ENCODE assay signal across 10 mouse cellular contexts in genomic region chr1:132371298-132372081, GRCm38 (mm10). TPM values are rescaled to one million over a fixed set of nuclear protein-coding genes. Genes with fewer than 3 reads are reported as not detected.
DNase-seq lines count a peak whose midpoint lies in the region; ATAC-seq and TF ChIP-seq lines count a peak whose summit lies in the region.
"Had no signal": no experiment of that assay in that cellular context is flagged by ENCODE, and none has a peak within 500 bp of the region (broad histone marks: within the 10 kb centered on the region; RNA-seq: fewer than 3 reads in every experiment).

No protein-coding gene starts in this region.

- H3K27me3 ChIP-seq in G1E (ENCODE audit: insufficient read depth, low read length): no peaks in the 10 kb centered on the region
- no peaks in the 10 kb centered on the region for H3K27me3 ChIP-seq in liver, postnatal 0 days (ENCODE audit: insufficient read depth, low read length)

- ATAC-seq in G1E (ENCODE audit: extremely low read depth, insufficient number of reproducible peaks, low FRiP score, poor library complexity, severe bottlenecking): no peak
- peak; percentile 13; the same call in 1 of the 2 replicates for ATAC-seq in granulocyte monocyte progenitor cell, adult 5-6 weeks (replicated peaks; ENCODE audit: poor library complexity, severe bottlenecking)
- ATAC-seq in liver, postnatal 0 days: no peak
- ATAC-seq: intestine, postnatal 0 days had no signal

- H3K36me3 ChIP-seq in G1E (replicated peaks): peaks cover 70% of the 10 kb centered on the region
- 0 out of 2 replicates have a peak, but pooled peaks cover 14% of the 10 kb centered on the region for H3K36me3 ChIP-seq in liver, postnatal 0 days (replicated peaks; ENCODE audit: insufficient read depth, low read length)

- TF ChIP-seq EP300 in liver, postnatal 0 days (IDR thresholded peaks at IDR 0.05; ENCODE audit: low read depth): no peak

- H3K27ac ChIP-seq in gastrocnemius, adult 2 months: peak overlapping the region; percentile 70
- peak overlapping the region; percentile 70 for H3K27ac ChIP-seq in liver, postnatal 0 days (ENCODE audit: low read depth)

- H3K4me3 ChIP-seq in gastrocnemius, adult 2 months: no peak overlapping the region
- H3K4me3 ChIP-seq in G1E (ENCODE audit: low read depth, low read length): peak overlapping the region; percentile 3; the same call in 1 of the 2 replicates
- no peak overlapping the region for H3K4me3 ChIP-seq in liver, postnatal 0 days (ENCODE audit: low read depth, low read length)
- H3K4me3 ChIP-seq: myocyte had no signal

- peak overlapping the region; percentile 24; the same call in 1 of the 2 replicates for H3K4me2 ChIP-seq in liver, postnatal 0 days (ENCODE audit: low read depth, low read length)

- DNase-seq in gastrocnemius, adult 2 months: no peak
- no peak for DNase-seq in gastrocnemius, postnatal 10 days
- no peak for DNase-seq in G1E (ENCODE audit: low spot score)
- no peak for DNase-seq in liver, postnatal 0 days
- no peak for DNase-seq in layer of hippocampus, adult 9-11 months
- no peak for DNase-seq in thymus, postnatal 25 days
- DNase-seq in cerebellum, adult 18-20 months: no peak

- H3K9me3 ChIP-seq in G1E (replicated peaks): no peaks in the 10 kb centered on the region
- no peaks in the 10 kb centered on the region for H3K9me3 ChIP-seq in liver, postnatal 0 days (ENCODE audit: low read length)

- 55% methylated on average over 8 of the region's 8 CpGs for WGBS in liver, postnatal 0 days (ENCODE audit: insufficient replicate concordance)

- H3K4me1 ChIP-seq in G1E (ENCODE audit: insufficient read depth, low read depth, low read length): peaks cover 98% of the 10 kb centered on the region
- peaks cover 65% of the 10 kb centered on the region for H3K4me1 ChIP-seq in liver, postnatal 0 days (ENCODE audit: insufficient read depth)

- intact Hi-C loops in gastrocnemius, adult 2 months (cut with DNase I): no loop called here

- no peak overlapping the region for H3K9ac ChIP-seq in liver, postnatal 0 days (replicated peaks)

- TF ChIP-seq CTCF in gastrocnemius, adult 2 months (IDR thresholded peaks at IDR 0.05): no peak
- no peak for TF ChIP-seq CTCF in G1E (IDR thresholded peaks at IDR 0.05; ENCODE audit: low read depth, low read length)
- no peak for TF ChIP-seq CTCF in liver, postnatal 0 days (IDR thresholded peaks at IDR 0.05; ENCODE audit: low read depth)

RNA-seq across cellular contexts. Expression of gene Tmcc2, which starts 19.6 kb away (rescaled TPM):
- total RNA-seq in gastrocnemius, adult 2 months (2021): 10 to 100 TPM; 29.4 to 40.8 TPM
- total RNA-seq in gastrocnemius, postnatal 10 days (2021): 10 to 100 TPM; 24.8 to 30.7 TPM
- total RNA-seq in G1E (2014; fragmentation: Nextera tagmentation): 11.8 and 99.6 TPM in 2 replicates
- total RNA-seq in G1E (2017): 6.7 and 7.9 TPM in 2 replicates
- 14.9 and 18.3 TPM in 2 replicates for polyA plus RNA-seq in G1E (2012)
- total RNA-seq in granulocyte monocyte progenitor cell, adult 5-6 weeks (2014; fragmentation: Nextera tagmentation): 1.5 and 6.2 TPM in 2 replicates
- 3.7 and 4.2 TPM in 2 replicates for total RNA-seq in granulocyte monocyte progenitor cell, adult 5-6 weeks (2017)
- 154 TPM in 2 replicates for polyA plus RNA-seq in liver, postnatal 0 days (2015; fragmentation: Nextera tagmentation; extraction: Ambion mirVana)

RNA-seq across cellular contexts. Expression of gene Dstyk, which starts 45.9 kb away (rescaled TPM):
- 10 to 100 TPM in 1 of 2 experiments, 1 to 10 TPM in 1; 9.7 to 11.1 TPM for total RNA-seq in gastrocnemius, adult 2 months (2021)
- total RNA-seq in gastrocnemius, postnatal 10 days (2021): 10 to 100 TPM; 16.1 to 16.8 TPM
- total RNA-seq in G1E (2014; fragmentation: Nextera tagmentation) (22.7 and 24.8 TPM in 2 replicates), G1E (2017) (18.5 and 19.0 TPM in 2 replicates)
- polyA plus RNA-seq in G1E (2012): 2.3 and 2.9 TPM in 2 replicates
- 16.4 and 19.2 TPM in 2 replicates for total RNA-seq in granulocyte monocyte progenitor cell, adult 5-6 weeks (2014; fragmentation: Nextera tagmentation)
- total RNA-seq in granulocyte monocyte progenitor cell, adult 5-6 weeks (2017): 18.1 and 43.1 TPM in 2 replicates
- polyA plus RNA-seq in liver, postnatal 0 days (2015; fragmentation: Nextera tagmentation; extraction: Ambion mirVana): 2.3 and 2.9 TPM in 2 replicates

RNA-seq across cellular contexts. Expression of gene Nuak2, which starts 55.6 kb away (rescaled TPM):
- under 1 TPM; 0.38 to 0.98 TPM for total RNA-seq in gastrocnemius, adult 2 months (2021)
- 1 to 10 TPM; 2.0 to 2.2 TPM for total RNA-seq in gastrocnemius, postnatal 10 days (2021)
- total RNA-seq in G1E (2014; fragmentation: Nextera tagmentation) (not detected in 2 replicates), G1E (2017) (0.17 and 0.33 TPM in 2 replicates)
- polyA plus RNA-seq in G1E (2012): 0.02 TPM in 1 of 2 replicates, not detected in the other
- total RNA-seq in granulocyte monocyte progenitor cell, adult 5-6 weeks (2014; fragmentation: Nextera tagmentation): 37.2 and 40.4 TPM in 2 replicates
- 19.3 and 21.7 TPM in 2 replicates for total RNA-seq in granulocyte monocyte progenitor cell, adult 5-6 weeks (2017)
- polyA plus RNA-seq in liver, postnatal 0 days (2015; fragmentation: Nextera tagmentation; extraction: Ambion mirVana): 6.0 and 6.8 TPM in 2 replicates

Comparison
In these comparisons a context has a peak if more than half of its experiments do, and no peak if none do; other contexts are left out.
1. RNA of gene Nuak2, which starts 55.6 kb away (total RNA-seq): 19.3 to 40.4 TPM in granulocyte monocyte progenitor cell, adult 5-6 weeks; 2.0 to 2.2 TPM in gastrocnemius, postnatal 10 days, 0.38 to 0.98 TPM in gastrocnemius, adult 2 months and 0.17 to 0.33 TPM in G1E; every median in the first group is over 4 times any median in the second.